Mouse (Mus musculus) adrenal gland, adult 18-20 months (tissue): Measurements from ENCODE around the gene Rab4b. TPM values are rescaled to one million over a fixed set of nuclear protein-coding genes. Genes with fewer than 3 reads are reported as not detected.

ENCODE experiments used
- DNase-seq, 2 experiments: peaks; one replicate each; pipeline ENCODE4 v3.0.0; 2021 to 2022; ENCODE audit warnings: low spot score in 2 of 2
- total RNA-seq, 2 experiments: library from RNA; stranded (reverse); gene quantifications; 1 replicate in 1 of 2; 2 replicates in 1 of 2; pipeline ENCODE4 v1.2.3; 2021

The Rab4b gene
- total RNA-seq, 2 experiments from 2014 or later = 42.9 to 65.1 TPM

DNA sequence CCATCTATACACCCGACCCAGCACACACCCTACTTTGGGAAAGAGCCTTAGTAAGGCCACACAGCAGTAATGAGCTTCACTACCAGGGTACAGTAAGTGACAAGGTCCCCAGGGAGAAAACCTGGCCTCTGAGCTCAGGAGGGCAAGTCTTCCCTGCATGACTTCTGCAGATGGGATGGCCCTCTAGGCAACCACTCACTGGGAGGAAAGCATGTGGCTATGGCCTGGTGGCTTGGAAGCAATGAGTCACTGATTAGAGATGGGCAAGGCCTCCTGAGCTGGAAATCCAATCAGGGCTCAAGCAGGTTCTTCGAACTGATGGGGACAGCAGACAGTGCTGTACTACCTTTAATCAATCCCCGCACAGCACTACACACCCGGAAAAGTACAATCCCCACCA is 17.0 kb downstream of the Rab4b start:
- peak in 1 of 2 experiments; percentile 41 for DNase-seq

DNA sequence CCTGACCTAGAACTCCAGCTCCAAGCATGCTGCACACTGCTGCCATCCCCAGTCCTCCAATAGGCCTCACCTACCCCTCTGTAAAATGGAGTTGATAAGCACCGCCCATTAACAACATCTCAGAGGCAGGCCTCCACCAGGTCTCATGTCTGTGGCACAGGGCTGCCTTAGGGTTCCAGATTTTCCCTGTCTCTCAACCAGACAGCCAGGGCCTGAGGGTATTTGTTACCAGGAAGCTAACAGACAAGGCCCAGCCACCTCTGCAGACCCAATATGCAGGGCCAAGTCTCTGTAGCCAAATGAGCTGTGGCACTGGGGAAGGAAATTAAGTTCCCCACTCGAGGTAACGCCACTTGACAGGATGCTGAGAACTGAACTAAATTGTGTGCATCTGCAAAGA is 17.8 kb downstream of the Rab4b start:
- DNase-seq = no peak

DNA sequence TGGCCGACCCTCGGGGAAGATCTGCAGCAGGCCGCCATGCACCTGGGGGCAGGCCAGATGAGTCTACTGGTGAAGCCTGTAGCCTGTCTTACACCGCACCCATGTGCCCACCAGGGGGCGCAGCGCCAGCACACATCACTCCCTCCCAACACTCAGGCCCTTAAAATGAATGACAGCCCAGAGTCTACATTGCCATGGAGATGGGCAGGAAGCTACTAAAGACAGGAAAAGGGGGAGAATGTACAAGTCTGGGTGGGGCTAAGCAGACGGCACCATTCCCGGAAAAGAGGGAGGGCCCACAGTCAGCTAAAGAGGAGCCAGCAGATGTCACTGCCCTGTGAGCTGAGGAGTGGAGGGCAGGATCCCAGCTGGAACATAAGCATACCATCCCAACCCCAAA is 18.8 kb downstream of the Rab4b start:
- peak; percentile 78 to 86 for DNase-seq

DNA sequence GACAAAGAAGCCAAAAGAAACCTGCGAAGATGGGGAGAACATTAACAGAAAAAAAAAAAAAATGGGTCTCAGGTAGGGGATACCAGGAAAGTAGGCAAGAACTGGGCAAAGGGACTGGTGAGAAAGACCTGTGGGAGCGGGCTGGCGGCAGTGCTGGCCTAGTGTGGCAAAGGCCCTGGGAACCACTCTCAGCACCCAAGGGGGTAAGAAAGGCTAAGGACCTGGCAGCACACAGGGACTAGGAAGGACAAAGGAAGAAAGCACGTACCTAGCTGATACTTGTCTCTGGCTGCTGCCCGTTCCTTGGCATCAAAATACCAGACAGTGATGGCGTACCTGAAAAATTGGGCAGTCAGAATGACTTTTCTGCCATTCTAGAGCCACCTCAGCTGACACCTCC is 19.4 kb downstream of the Rab4b start:
- no peak for DNase-seq

DNA sequence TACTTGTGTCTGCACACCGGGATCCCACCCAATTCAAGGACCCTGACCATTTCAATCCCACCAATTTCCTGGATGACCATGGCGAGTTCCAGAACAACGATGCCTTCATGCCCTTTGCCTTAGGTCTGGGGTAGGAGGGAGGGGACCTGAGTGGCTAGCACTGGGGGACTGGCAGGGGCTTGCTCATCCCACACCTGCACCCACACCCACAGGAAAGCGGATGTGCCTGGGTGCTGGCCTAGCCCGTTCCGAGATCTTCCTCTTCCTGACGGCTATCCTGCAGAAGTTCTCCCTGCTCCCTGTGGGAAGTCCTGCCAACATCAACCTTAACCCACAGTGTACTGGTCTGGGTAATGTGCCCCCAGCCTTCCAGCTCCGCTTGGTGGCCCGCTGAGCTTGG is 20.5 kb downstream of the Rab4b start:
- DNase-seq = no peak

DNA sequence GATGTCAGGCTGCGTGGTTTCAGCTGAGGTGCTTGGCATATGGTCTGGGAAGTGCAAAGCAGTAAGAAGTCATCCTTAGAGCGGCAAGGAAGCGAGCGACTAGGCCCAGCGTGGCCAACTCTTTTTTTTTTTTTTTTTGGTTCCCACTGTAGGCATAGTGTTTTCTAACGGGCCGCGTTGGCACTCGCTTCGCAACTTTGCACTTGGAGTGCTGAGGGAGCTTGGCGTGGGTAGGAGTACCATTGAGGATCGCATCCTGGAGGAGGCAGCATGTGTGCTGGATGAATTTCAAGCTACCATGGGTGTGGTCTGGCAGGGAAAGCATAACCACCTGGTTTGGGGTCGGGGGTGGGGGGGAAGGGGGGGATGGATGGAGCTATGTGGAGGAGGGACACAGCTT is 22.7 kb downstream of the Rab4b start:
- DNase-seq = no peak

DNA sequence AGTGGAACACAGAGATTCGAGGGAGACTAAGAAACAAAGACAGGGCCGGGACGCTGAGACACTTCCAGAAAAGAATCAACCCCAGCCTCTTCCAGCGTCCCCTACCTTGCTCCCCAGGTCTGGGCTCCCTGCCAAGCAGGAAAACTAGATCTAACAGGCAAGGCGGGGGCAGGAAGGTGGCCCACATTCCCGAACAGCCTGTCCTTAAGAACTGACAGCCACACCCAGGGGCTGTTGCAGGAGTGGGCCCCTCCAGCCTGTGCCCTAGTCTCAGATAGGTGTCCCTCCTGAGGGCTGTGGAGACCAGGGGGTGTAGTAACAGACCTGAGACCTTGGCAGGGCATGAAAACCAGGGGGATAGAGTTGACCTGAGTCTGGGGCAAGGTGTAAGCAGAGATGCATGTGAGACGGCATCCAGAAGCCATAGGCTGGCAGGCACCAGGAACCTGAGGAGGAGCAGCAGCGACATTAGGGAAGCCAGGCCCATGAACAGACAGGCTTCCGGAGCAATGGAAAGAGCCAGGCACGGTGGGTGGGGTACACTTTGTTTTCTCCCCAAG is 25.4 kb downstream of the Rab4b start, which contains the start of gene Cyp2t4:
TSS of gene Cyp2t4 (plus strand) at position 510 of the 560 bp plus-strand sequence.
- DNase-seq = no peak

DNA sequence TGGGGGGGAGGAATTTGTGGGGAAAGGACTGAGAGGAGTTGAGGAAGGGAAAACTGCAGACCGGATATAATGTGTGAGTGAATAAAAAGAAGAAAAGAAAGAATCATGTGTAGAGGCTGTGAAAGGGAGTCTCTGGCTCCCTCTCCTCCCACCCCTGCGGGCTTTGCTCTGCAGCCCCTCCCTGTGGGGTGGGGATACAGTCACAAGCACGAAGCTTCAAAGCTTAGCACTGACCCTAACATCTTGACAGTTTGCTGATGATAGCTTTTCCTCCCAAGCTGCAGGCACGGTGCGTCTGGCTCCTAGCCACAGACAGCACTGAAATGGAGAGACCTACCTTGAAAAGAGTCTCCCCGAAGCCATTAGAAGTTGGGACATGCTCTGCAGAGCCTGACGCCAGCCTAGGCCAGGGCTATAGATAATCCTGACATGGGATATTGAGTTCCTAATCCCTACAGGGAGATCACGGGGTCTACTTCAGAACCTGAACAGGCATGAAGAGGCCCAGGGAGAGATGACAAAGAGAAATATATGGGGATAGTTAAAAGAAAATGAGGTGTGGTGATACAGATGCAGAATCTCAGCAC is 42.2 kb downstream of the Rab4b start:
- DNase-seq = no peak

DNA sequence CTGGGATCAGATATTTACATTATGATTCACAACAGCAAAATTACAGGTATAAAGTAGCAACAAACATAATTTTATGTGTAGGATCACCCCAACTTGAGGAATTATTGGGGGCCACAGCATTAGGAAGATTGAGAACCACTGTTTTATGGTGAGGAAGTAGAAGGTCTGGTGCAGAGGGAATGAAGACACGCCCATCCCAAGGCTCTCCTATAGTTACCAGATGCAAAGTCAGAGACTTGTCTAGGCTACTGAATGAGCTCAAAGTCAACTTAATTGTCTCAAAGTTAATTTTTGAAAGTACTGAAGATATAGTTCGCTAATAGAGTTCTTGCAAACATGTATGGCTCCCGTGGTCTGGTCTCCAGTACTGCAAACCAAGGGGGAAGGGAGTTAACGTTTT is 44.9 kb downstream of the Rab4b start:
- no peak for DNase-seq

DNA sequence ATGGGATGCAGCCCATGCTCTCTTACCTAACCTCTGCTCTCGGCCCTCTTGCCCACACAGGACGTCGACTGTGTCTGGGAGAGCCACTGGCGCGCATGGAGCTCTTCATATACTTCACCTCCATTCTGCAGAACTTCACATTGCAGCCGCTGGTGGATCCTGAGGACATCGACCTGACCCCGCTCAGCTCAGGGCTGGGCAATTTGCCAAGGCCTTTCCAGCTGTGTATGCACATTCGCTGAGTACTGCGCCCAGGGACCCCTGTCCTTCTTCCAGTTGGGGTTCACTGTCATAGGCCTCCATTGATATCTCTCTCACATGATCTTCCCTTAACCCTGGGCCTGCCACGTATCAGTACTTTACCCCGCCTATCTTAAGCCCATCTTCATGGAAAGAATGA is 45.5 kb downstream of the Rab4b start:
- no peak for DNase-seq

DNA sequence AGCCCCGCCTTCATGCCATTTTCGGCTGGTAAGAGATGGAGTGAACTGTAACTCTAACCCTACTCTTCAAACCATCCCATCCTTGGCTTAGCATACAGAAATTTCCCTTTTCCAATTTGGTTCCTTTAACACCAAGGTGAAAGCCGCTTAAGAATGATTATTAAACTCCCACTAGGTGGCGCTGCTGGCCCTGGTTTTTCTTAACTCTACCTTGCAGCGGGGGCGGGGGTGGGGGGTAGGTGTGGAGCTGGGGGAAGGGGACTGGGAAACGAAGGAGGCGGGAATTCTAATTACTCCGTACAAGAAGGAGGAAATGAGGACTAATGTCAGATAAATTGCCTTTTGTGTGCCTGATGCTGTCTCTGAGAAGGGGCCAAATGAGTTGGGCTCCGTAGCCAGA is 46.1 kb downstream of the Rab4b start:
- peak; percentile 44 to 54 for DNase-seq

DNA sequence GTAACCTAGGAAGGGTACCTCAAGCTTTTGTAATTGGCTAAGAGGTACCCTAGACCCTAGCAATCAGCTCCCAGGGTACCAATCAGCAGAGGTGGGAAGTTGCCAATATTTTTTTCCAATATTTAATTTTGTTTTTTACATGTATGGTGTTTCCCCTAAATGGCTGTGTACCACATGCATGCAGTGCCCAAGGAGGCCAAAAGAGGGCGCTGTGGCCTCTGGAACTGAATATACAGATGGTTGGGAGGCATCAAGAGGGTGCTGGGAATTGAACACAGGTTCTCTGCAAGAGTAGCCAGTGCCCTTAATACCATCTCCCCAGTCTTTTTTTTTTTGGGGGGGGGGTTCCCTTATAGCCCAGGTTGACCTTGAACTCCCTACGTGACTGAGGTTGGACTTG is 47.3 kb downstream of the Rab4b start:
- no peak for DNase-seq

DNA sequence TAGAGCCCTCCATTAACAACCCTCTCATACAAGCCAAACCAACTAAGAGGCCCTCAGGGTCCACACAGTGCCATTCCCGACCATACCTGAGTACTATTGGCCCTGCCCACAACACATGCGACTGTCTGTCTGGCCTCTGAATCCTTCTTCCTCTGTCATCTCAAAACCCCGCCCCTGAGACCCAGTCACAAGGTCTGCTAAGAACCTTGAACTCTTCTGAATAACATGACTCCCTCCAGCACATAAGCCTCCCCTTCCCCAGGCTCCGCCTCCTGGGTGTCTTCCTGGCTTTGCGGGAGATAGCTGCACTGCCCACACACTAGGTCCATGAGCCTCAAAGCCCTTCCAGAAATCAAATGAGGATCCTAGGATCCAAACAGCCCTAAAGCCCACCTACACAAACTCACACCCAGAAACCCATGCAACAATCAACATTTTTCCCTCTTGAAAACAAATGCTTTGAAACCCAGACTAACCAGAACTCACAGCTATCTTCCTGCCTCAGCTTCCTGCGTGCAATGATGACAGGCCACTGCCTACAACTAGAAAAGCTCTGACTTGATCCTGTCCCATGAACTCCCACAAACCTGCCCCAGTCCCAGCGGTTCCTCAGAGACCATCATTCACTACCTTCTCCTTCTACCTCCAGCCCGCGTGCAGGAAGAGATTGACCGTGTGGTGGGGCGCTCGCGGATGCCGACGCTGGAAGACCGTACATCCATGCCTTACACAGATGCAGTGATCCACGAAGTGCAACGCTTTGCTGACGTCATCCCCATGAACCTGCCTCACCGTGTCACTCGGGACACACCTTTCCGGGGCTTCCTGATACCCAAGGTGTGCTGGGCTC is 48.0 kb downstream of the Rab4b start:
- DNase-seq = no peak

DNA sequence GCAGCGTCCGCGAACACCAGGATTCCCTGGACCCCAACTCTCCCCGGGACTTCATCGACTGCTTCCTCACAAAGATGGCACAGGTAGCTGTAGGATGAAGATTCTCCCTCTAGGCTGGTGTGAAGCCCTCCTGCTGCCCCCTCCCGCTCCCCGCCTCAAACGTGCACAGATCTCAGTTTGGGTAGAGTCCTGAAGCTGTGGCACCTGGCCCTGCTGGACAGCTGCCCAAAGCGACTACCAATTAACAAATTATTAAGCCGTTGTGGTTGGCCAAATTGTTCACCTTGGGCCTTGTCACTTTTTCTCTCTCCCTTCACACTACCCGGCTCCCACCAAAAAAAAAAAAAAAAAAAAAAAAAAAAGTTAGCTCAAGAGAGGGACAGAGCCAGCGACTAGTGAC is 48.9 kb downstream of the Rab4b start:
- DNase-seq = no peak

DNA sequence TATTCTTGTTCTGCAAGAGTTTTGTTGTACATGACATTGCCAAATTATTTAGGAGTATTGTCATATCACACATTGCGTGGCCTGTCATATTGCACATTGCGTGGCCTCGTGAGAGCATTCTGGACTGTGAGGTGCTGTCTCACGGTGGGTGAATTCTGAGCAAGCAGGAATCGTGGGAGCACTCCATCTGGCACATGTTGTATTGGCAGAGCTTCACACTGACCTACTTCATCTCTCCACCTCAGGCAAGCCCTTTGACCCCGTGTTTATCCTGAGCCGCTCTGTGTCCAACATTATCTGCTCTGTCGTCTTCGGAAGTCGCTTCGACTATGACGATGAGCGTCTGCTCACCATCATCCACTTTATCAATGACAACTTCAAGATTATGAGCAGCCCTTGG is 49.8 kb downstream of the Rab4b start:
- DNase-seq = no peak

DNA sequence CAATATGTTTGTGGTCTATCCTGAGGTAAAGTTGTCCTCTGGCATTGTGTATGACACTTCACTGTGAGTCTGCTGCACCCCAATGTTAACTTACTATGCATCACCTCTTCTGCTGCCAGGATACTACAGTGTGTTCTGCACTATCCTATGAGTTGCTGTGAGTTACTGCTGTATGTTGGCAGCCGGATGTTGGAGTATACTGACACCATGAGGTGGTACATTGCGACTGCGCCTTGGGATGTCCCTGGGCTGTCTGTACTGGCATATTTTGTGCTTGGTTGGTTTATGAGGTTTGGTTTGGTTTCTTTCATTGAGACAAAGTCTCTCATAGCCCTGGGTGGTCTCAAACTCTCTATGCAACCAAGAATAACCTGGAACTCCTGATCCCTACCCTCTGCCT is 50.5 kb downstream of the Rab4b start:
- peak in 1 of 2 experiments; percentile 41 for DNase-seq

DNA sequence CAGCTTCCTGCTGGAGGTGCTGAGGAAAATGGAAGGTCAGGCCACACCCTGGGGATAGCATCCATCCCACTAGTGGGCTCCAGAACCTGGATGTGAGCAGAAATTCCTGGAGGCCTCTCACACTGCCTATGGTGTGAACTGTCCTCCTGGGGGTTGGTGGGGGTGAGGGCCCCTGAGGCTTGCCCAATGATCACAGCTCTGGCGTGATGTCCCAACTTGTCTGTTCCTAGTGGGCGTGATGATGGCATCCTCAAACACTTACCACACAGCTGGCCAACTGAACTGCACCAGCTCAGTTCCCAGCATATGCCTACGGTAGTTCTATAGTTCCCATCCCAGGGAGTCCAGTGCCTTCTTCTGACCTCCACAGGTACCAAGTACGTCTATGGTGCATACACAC is 53.7 kb downstream of the Rab4b start:
- DNase-seq = no peak

DNA sequence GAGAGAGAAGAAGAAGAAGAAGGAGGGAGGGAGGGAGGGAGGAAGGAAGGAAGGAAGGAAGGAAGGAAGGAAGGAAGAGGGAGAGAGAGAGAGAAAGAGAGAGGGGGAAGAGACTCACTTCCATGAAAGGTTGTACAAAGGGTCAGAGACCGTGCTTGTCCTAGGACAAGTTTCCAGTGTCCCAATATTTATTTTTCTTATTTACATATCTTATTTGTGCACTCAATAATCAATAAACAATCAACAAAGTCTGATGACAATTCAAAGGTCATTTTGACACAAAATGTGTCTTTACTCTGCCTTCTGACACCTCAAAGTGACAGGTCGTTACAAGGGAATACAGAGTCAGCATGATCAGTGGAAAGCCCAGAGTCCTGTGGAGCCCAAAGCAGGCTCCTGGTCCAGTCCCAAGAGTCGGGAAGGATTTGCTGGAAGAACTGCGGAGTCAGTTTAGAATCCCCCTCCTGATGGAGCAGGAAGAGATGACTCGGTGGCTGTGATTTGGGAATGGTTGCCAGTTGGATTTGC is 54.3 kb downstream of the Rab4b start:
- no peak for DNase-seq

DNA sequence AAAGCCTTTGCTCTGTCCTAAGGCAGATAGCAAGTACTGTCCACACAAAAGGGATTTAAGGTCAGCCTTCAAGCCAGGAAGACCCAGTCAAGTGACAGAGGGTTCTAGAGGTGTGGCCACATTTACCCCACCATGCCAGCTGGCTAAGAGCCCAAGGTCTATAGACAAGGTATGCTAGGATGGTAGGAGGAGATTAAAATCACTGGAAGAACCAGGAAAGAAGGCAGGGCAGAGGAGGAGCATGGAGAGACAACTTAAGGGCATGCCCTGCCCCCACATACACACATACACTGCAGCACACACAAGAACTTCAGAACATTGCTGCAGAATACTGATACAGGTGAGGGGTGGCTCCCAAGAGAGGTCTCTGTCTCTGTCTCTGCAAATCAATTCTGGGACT is 59.0 kb downstream of the Rab4b start, which contains the start of gene Cyp2f2:
TSS of gene Cyp2f2 (plus strand) at position 234 of the 400 bp plus-strand sequence.
- peak in 1 of 2 experiments; percentile 27 for DNase-seq
